Mouse (Mus musculus) spleen, embryonic (tissue): ENCODE measurements at regions not wholly inside any gene's neighbourhood (a gene's known extent, or its start where the extent isn't known, plus 50 kb on each side); places are given as distances from the start of the nearest gene placed in this dataset.

Experiments
- CTCF ChIA-PET: fragments of 350-600 bp; sonication (Branson Sonifier 250); formaldehyde crosslinking; loops from one replicate; lab custom pipeline; 2022; lab: Charles Lee

GRCm38 (mm10) chr7:96081676-96082075 lies 89.4 kb upstream of the Tenm4 start:
- CTCF ChIA-PET = no interaction called here

DNA sequence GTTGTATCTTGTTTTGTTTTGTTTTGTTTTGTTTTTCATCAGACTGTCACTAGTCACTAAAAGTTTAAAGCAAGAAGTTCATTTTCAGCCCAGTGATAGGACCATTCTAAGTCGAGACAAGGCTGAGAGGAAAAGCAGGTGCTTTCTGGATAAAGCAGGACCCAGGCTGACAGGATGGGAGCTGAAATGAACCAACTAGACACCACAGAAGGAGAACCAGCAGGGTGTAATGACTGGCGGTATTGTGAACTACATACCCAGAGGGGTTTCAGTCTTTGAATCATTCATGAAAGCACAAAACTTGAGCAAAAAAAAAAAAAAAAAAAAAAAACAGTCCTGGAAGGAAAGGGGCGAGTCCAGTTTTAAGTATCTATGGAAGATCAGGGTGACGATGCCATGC lies 75.9 kb upstream of the Tenm4 start:
- CTCF ChIA-PET = interaction anchor here (0.6 kb wide), 1 partner anchor 131 kb away, joined by 3 read pairs; no protein-coding TSS in a partner anchor

- CTCF ChIA-PET = interaction anchor here (0.6 kb wide), 1 partner anchor 132 kb away, joined by 3 read pairs; no protein-coding TSS in a partner anchor
Observed at GRCm38 (mm10) chr7:96095752-96096151, 75.3 kb upstream of the Tenm4 start.

- CTCF ChIA-PET = interaction anchor here (0.7 kb wide), 1 partner anchor 355 kb away, joined by 3 read pairs; no protein-coding TSS in a partner anchor
Observed at GRCm38 (mm10) chr7:96098686-96099376, 72.2 kb upstream of the Tenm4 start.

DNA sequence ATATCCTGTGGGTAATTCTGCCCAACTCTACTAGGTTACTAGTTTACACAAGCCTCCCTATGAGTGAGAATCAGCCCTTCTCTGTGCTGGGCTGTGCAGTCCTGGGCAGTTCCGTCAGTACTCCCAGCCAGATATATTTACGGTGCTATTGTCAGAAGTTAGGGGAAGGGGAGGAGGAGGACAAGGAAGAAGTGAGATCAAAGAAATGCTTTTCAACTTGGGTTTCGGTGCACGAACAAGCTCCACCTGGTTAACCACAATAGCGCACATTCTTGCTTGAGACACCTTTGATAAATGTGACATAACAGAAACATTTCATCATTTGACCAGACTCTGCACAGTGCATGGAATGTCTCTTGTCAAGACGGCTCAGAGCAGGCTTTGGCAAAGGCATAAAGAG lies 68.3 kb upstream of the Tenm4 start:
- CTCF ChIA-PET = no interaction called here

- CTCF ChIA-PET = no interaction called here
Observed at GRCm38 (mm10) chr7:96108768-96109167, 62.3 kb upstream of the Tenm4 start.

DNA sequence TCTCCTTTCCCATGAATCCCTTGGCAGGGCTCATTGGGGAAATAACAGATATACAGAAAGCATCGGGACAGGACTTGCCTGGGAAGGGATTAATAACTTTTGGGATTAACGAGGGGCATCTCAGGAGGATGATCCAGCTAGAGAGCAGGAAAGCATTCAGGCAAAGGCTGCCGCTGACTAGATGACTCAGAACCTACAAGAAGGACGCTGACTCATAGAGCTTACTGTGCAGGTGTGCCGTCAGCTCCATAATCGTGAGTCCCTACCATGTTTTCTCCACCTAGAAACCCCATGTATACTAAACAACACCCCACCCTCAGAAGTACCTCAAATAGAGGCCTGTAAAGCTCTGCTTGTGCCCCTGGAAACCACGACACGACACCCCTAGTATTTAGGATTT lies 50.9 kb upstream of the Tenm4 start:
- CTCF ChIA-PET = no interaction called here
